Mouse (Mus musculus) stomach, embryonic 15.5 days (tissue): ENCODE measurements around the gene Trp53. TPM values are rescaled to one million over a fixed set of nuclear protein-coding genes. Genes with fewer than 3 reads are reported as not detected.
A peak's percentile ranks its signal among the peaks of the same experiment; 100 is the strongest.
"Not testable (repeated sequence)": the region's sequence is repeated elsewhere in the genome, so short reads cannot be mapped to it uniquely, and the experiment has no call there.

Experiments used
- ATAC-seq: fragments of 200-750 bp; cut with Nextera tagmentation; 2 replicates; pipeline ENCODE4 v1.8.0; 2017; ENCODE audit warnings: low read depth, moderate number of reproducible peaks, moderate TSS enrichment; ENCODE audit not compliant: insufficient read depth, low FRiP score
- H3K27ac ChIP-seq: fragments of 300-500 bp; sonication (generic); 2 replicates; pipeline ENCODE4 v1.5.1; 2015; ENCODE audit warnings: mild to moderate bottlenecking, inconsistent platforms
- H3K27me3 ChIP-seq: fragments of 300-500 bp; sonication (generic); replicated peaks from 2 replicates; pipeline ENCODE4 v1.6.1; 2015; ENCODE audit warnings: inconsistent platforms
- H3K36me3 ChIP-seq: fragments of 300-500 bp; sonication (generic); 2 replicates; pipeline ENCODE4 v1.6.1; 2015; ENCODE audit warnings: inconsistent platforms
- H3K4me1 ChIP-seq: fragments of 300-500 bp; sonication (generic); 2 replicates; pipeline ENCODE4 v1.6.1; 2015; ENCODE audit warnings: inconsistent platforms
- H3K4me2 ChIP-seq: fragments of 300-500 bp; sonication (generic); 2 replicates; pipeline ENCODE4 v1.6.1; 2015; ENCODE audit warnings: mild to moderate bottlenecking, inconsistent platforms
- H3K4me3 ChIP-seq: fragments of 300-500 bp; sonication (generic); replicated peaks from 2 replicates; pipeline ENCODE4 v1.5.1; 2015; ENCODE audit warnings: inconsistent platforms
- H3K9ac ChIP-seq: fragments of 300-500 bp; sonication (generic); 2 replicates; pipeline ENCODE4 v1.6.1; 2015; ENCODE audit warnings: inconsistent platforms
- H3K9me3 ChIP-seq: fragments of 300-500 bp; sonication (generic); 2 replicates; pipeline ENCODE4 v1.6.1; 2016; ENCODE audit warnings: inconsistent platforms
- WGBS: fragments of 180-500 bp; shearing (Covaris S2); methylation state at CpG from one replicate; pipeline ENCODE4 v1.1.7; 2015; 5-methylcytosine and 5-hydroxymethylcytosine counted together
- polyA plus RNA-seq: library from polyadenylated mRNA; unstranded; fragments of >200 nt; fragmentation: Nextera tagmentation; extraction: Ambion mirVana; gene quantifications from 2 replicates; pipeline ENCODE4 v1.2.1, GENCODE M21; 2015

Trp53 gene
- polyA plus RNA-seq, 1 experiment from 2014 or later = 122 TPM

DNA sequence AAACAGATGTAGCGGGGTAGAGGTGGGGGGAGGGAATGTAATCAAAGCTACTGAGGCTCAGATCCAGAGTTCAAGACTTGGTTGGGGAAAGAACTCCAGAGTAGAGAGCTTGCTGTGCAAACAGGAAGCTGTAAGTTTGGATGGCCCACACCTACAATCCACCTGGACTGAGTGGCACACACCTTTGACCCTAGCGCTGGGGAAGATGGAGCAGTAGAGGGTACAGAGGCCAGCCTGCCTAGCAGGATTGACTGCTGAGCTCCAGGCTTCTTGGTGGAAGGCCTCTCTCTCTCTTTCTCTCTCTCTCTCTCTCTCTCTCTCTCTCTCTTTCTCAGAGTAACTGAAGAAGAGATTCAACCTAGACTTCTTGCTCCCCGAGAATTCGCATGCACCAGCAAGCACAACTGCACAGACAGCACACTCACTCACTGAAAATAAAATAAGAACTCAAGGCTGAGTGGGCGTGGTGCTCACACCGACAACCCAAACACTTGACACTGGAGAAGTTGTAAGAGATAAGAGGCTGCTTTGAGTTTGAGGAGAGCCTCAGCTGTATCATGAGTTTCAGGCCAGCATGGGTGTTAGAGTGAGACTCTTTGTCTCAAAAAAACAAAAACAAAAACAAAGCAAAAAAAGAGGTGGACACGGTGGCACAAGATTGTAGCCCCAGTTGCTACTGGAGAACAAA is 40.4 kb downstream of the Trp53 start:
- no peak overlapping the region for H3K9ac ChIP-seq
- H3K4me2 ChIP-seq = no peak overlapping the region
- no peak for ATAC-seq
- 76% methylated on average over 7 of the region's 7 CpGs for WGBS
- no peak overlapping the region for H3K4me3 ChIP-seq
- 0 out of 2 replicates have a peak, but pooled peaks cover 9% of the 10 kb centered on the region for H3K4me1 ChIP-seq
- H3K36me3 ChIP-seq = no peaks in the 10 kb centered on the region
- no peaks in the 10 kb centered on the region for H3K9me3 ChIP-seq
- no peak overlapping the region for H3K27ac ChIP-seq
- H3K27me3 ChIP-seq = no peaks in the 10 kb centered on the region

GRCm38 (mm10) chr11:69621571-69622268 is 41.6 kb downstream of the Trp53 start, which contains the start of gene Sat2:
TSS of gene Sat2 (plus strand) at chr11:69622024.
- Histone ChIP-seq H3K27ac (peak within 1 kb of the TSS; percentile 63), H3K9ac (peak within 1 kb of the TSS; percentile 63), H3K27me3 (no peaks in the 10 kb centered on the region), H3K9me3 (no peaks in the 10 kb centered on the region), H3K4me2 (peak within 1 kb of the TSS; percentile 77), H3K4me1 (0 out of 2 replicates have a peak, but pooled peaks cover 9% of the 10 kb centered on the region), H3K36me3 (no peaks in the 10 kb centered on the region), H3K4me3 (peak within 1 kb of the TSS; percentile 59)
- WGBS = 1% methylated on average over 20 of the region's 20 CpGs
- ATAC-seq = peak; percentile 78; the same call in 1 of the 2 replicates

- WGBS = 21% methylated on average over 6 of the region's 6 CpGs
- ATAC-seq = no peak
- Histone ChIP-seq H3K9ac (peak overlapping the region; percentile 63), H3K36me3 (no peaks in the 10 kb centered on the region), H3K27me3 (no peaks in the 10 kb centered on the region), H3K4me3 (peak overlapping the region; percentile 59), H3K4me2 (peak overlapping the region; percentile 77), H3K9me3 (no peaks in the 10 kb centered on the region), H3K27ac (peak overlapping the region; percentile 63), H3K4me1 (0 out of 2 replicates have a peak, but pooled peaks cover 9% of the 10 kb centered on the region)
Observed at GRCm38 (mm10) chr11:69622406-69622805, 42.2 kb downstream of the Trp53 start.

GRCm38 (mm10) chr11:69623006-69623405 is 42.8 kb downstream of the Trp53 start:
- Histone ChIP-seq H3K27me3 (no peaks in the 10 kb centered on the region), H3K36me3 (no peaks in the 10 kb centered on the region), H3K4me3 (peak overlapping the region; percentile 59; the same call in 1 of the 2 replicates), H3K9me3 (no peaks in the 10 kb centered on the region), H3K27ac (no peak overlapping the region), H3K4me1 (0 out of 2 replicates have a peak, but pooled peaks cover 9% of the 10 kb centered on the region), H3K9ac (no peak overlapping the region), H3K4me2 (peak overlapping the region; percentile 77; the same call in 1 of the 2 replicates)
- 70% methylated on average over 4 of the region's 4 CpGs for WGBS
- no peak for ATAC-seq

DNA sequence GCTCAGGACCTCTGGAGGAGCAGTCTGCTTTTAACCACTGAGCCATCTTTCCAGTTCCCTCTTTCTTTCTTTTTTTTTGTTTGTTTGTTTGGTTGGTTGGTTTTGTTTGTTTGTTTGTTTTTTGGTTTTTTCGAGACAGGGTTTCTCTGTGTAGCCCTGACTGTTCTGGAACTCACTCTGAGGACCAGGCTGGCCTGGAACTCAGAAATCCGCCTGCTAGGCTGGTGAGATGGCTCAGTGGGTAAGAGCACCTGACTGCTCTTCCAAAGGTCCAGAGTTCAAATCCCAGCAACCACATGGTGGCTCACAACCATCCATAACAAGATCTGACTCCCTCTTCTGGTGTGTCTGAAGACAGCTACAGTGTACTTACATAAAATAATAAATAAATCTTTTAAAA is 44.2 kb downstream of the Trp53 start:
- not testable (repeated sequence) for H3K36me3 ChIP-seq, H3K27ac ChIP-seq, H3K9ac ChIP-seq, H3K4me2 ChIP-seq, H3K4me3 ChIP-seq, H3K27me3 ChIP-seq, H3K4me1 ChIP-seq, H3K9me3 ChIP-seq, ATAC-seq
- 81% methylated on average over 2 of the region's 2 CpGs for WGBS

DNA sequence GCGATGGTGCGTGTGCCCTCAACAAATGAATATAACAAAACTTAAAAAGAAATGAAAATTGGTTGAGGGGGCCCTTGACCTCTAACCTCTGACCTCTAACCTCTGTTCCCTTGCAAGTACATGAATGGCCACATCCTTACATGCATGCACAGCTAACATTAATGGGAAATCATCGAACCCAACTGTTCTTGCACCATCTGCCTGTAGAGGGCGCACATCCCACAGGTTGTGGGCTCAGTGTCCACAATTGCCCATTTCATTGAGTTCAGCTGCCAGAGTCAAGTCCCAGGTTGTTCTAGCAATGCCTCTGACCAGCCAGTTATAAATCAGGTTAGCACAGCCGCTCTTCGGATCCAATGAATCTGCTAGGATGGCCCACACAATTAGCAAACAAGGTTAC is 48.1 kb downstream of the Trp53 start:
- H3K36me3 ChIP-seq = no peaks in the 10 kb centered on the region
- H3K9ac ChIP-seq = no peak overlapping the region
- no peak overlapping the region for H3K27ac ChIP-seq
- 36% methylated on average over 6 of the region's 6 CpGs for WGBS
- no peak for ATAC-seq
- H3K4me1 ChIP-seq = no peaks in the 10 kb centered on the region
- no peaks in the 10 kb centered on the region for H3K9me3 ChIP-seq
- no peak overlapping the region for H3K4me3 ChIP-seq
- no peak overlapping the region for H3K4me2 ChIP-seq
- no peaks in the 10 kb centered on the region for H3K27me3 ChIP-seq

GRCm38 (mm10) chr11:69629802-69630201 is 49.6 kb downstream of the Trp53 start:
- no peaks in the 10 kb centered on the region for H3K27me3 ChIP-seq
- 76% methylated on average over 1 of the region's 1 CpGs for WGBS
- H3K4me2 ChIP-seq = no peak overlapping the region
- H3K36me3 ChIP-seq = no peaks in the 10 kb centered on the region
- no peak for ATAC-seq
- 0 out of 2 replicates have a peak, but pooled peaks cover 7% of the 10 kb centered on the region for H3K4me1 ChIP-seq
- H3K9ac ChIP-seq = no peak overlapping the region
- H3K27ac ChIP-seq = no peak overlapping the region
- H3K9me3 ChIP-seq = no peaks in the 10 kb centered on the region
- no peak overlapping the region for H3K4me3 ChIP-seq

GRCm38 (mm10) chr11:69632284-69633089 is 52.3 kb downstream of the Trp53 start, which contains the start of gene Fxr2:
TSS of gene Fxr2 (plus strand) at chr11:69632990.
- peak within 1 kb of the TSS; percentile 97 for H3K27ac ChIP-seq
- H3K9me3 ChIP-seq = no peaks in the 10 kb centered on the region
- peak within 1 kb of the TSS; percentile 64 for H3K4me2 ChIP-seq
- no peaks in the 10 kb centered on the region for H3K36me3 ChIP-seq
- H3K9ac ChIP-seq = peak within 1 kb of the TSS; percentile 99
- peaks cover 8% of the 10 kb centered on the region; the same call in 1 of the 2 replicates for H3K4me1 ChIP-seq
- no peaks in the 10 kb centered on the region for H3K27me3 ChIP-seq
- H3K4me3 ChIP-seq = peak within 1 kb of the TSS; percentile 98
- WGBS = under 1% methylated on average over 49 of the region's 56 CpGs
- ATAC-seq = peak; percentile 98

GRCm38 (mm10) chr11:69633128-69633866 is 53.1 kb downstream of the Trp53 start:
- H3K9ac ChIP-seq = peak overlapping the region; percentile 99
- ATAC-seq = peak; percentile 48
- H3K36me3 ChIP-seq = no peaks in the 10 kb centered on the region
- no peaks in the 10 kb centered on the region for H3K9me3 ChIP-seq
- peak overlapping the region; percentile 98 for H3K4me3 ChIP-seq
- H3K4me1 ChIP-seq = peaks cover 8% of the 10 kb centered on the region; the same call in 1 of the 2 replicates
- H3K4me2 ChIP-seq = peak overlapping the region; percentile 64
- H3K27ac ChIP-seq = peak overlapping the region; percentile 97
- no peaks in the 10 kb centered on the region for H3K27me3 ChIP-seq
- under 1% methylated on average over 32 of the region's 50 CpGs for WGBS

DNA sequence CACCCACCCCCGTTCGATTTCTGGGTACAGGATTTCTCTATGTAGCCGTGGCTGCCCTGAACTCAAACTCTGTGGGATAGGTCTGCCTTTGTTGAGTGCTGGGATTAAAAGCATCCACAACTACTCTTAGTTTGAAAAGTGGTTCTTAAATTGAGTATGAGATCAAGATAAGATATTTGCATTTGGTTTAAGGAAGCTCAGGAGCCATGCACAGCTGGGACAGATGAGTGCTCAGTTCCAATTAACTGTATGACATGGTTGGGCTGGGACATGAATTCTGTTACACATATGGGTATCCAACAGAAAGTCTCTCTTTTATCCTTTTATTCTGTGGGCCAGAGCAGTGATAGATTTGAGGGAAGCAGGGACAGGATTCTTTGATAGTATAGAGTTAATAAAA is 55.3 kb downstream of the Trp53 start:
- Histone ChIP-seq H3K9ac (no peak overlapping the region), H3K36me3 (peaks cover 12% of the 10 kb centered on the region), H3K9me3 (no peaks in the 10 kb centered on the region), H3K27me3 (no peaks in the 10 kb centered on the region), H3K27ac (no peak overlapping the region), H3K4me1 (peaks cover 8% of the 10 kb centered on the region; the same call in 1 of the 2 replicates), H3K4me2 (no peak overlapping the region), H3K4me3 (no peak overlapping the region)
- WGBS = 70% methylated on average over 3 of the region's 3 CpGs
- ATAC-seq = no peak
